23 mouse cellular contexts compared by ENCODE assay signal in genomic region chr15:62114815-62115214, GRCm38 (mm10).
DNase-seq lines count a peak whose midpoint lies in the region; ATAC-seq and TF ChIP-seq lines count a peak whose summit lies in the region.
"Had no signal": no experiment of that assay in that cellular context is flagged by ENCODE, and none has a peak within 500 bp of the region (broad histone marks: within the 10 kb centered on the region; RNA-seq: fewer than 3 reads in every experiment).

No protein-coding gene starts in this region.

- H3K27me3 ChIP-seq in heart, postnatal 0 days (ENCODE audit: control insufficient read depth, insufficient read depth, low read length) = no peaks in the 10 kb centered on the region
- no peaks in the 10 kb centered on the region for H3K27me3 ChIP-seq in intestine, postnatal 0 days (replicated peaks; ENCODE audit: control insufficient read depth, insufficient read depth, low read length)
- H3K27me3 ChIP-seq in liver, embryonic 16.5 days (ENCODE audit: control insufficient read depth, insufficient read depth, low read depth, low read length) = no peaks in the 10 kb centered on the region
- H3K27me3 ChIP-seq: limb, embryonic 12.5 days had no signal

- TF ChIP-seq CTCF in heart, postnatal 0 days (IDR thresholded peaks at IDR 0.05; ENCODE audit: low read depth) = no peak
- no peak for TF ChIP-seq CTCF in intestine, postnatal 0 days (IDR thresholded peaks at IDR 0.05; ENCODE audit: low read depth)

- ATAC-seq in heart, postnatal 0 days (ENCODE audit: insufficient read depth, low read depth) = 0 out of 2 replicates have a peak, but pooled peaks have one; percentile 6
- ATAC-seq in intestine, postnatal 0 days = peak; percentile 87
- ATAC-seq in liver, embryonic 16.5 days (ENCODE audit: low read depth) = peak; percentile 30; the same call in 1 of the 2 replicates
- ATAC-seq: inflammation-experienced regulatory T-cells, adult 6 months had no signal

- no peaks in the 10 kb centered on the region for H3K36me3 ChIP-seq in heart, postnatal 0 days (replicated peaks; ENCODE audit: control insufficient read depth, insufficient read depth, low read length)
- H3K36me3 ChIP-seq in intestine, postnatal 0 days (ENCODE audit: control insufficient read depth, insufficient read depth) = no peaks in the 10 kb centered on the region
- H3K36me3 ChIP-seq in liver, embryonic 16.5 days (ENCODE audit: control insufficient read depth, insufficient read depth) = no peaks in the 10 kb centered on the region
- H3K36me3 ChIP-seq: forebrain, embryonic 10.5 days; hindbrain, embryonic 13.5 days; limb, embryonic 12.5 days had no signal

- no peak overlapping the region for H3K4me2 ChIP-seq in heart, postnatal 0 days (ENCODE audit: low read depth, low read length)
- H3K4me2 ChIP-seq in intestine, postnatal 0 days (replicated peaks; ENCODE audit: low read depth) = no peak overlapping the region
- H3K4me2 ChIP-seq in liver, embryonic 16.5 days (ENCODE audit: low read depth, low read length) = no peak overlapping the region
- H3K4me2 ChIP-seq: hindbrain, embryonic 13.5 days; limb, embryonic 12.5 days had no signal

- no peak overlapping the region for H3K27ac ChIP-seq in heart, postnatal 0 days (ENCODE audit: low read depth)
- no peak overlapping the region; the same call in 1 of the 2 replicates for H3K27ac ChIP-seq in intestine, postnatal 0 days (ENCODE audit: low read depth, low read length)
- H3K27ac ChIP-seq in liver, embryonic 16.5 days (ENCODE audit: low read length) = no peak overlapping the region
- H3K27ac ChIP-seq: forebrain, embryonic 10.5 days; hindbrain, embryonic 13.5 days; left cerebral cortex, adult 2 months; limb, embryonic 12.5 days had no signal

- intact Hi-C loops in heart, postnatal 14 days (cut with DNase I) = no loop called here

- DNase-seq in heart, postnatal 0 days (ENCODE audit: low spot score) = no peak
- no peak for DNase-seq in heart, postnatal 14 days
- peak; percentile 31 for DNase-seq in kidney, postnatal 10 days
- no peak for DNase-seq in lung, postnatal 14 days
- DNase-seq in right cerebral cortex, postnatal 4 days = no peak
- DNase-seq: adrenal gland, postnatal 25 days; B cell, adult 2 months; cerebellum, adult 18-20 months; cerebellum, postnatal 25 days; embryo, embryonic 11 days; heart, adult 18-20 months; heart, postnatal 10 days; layer of hippocampus, adult 9-11 months; lung, adult 2 months; lung, postnatal 4 days; retina, postnatal 1 day had no signal

- TF ChIP-seq EP300 in heart, postnatal 0 days (IDR thresholded peaks at IDR 0.05; ENCODE audit: low read depth) = no peak

- WGBS in heart, postnatal 0 days = 44% methylated on average over 4 of the region's 4 CpGs
- WGBS in intestine, postnatal 0 days = 28% methylated on average over 4 of the region's 4 CpGs
- 69% methylated on average over 4 of the region's 4 CpGs for WGBS in liver, embryonic 16.5 days (ENCODE audit: insufficient replicate concordance)

- no peak overlapping the region for H3K4me3 ChIP-seq in heart, postnatal 0 days (ENCODE audit: low read depth, low read length)
- no peak overlapping the region for H3K4me3 ChIP-seq in intestine, postnatal 0 days (ENCODE audit: low read depth, low read length)
- no peak overlapping the region for H3K4me3 ChIP-seq in liver, embryonic 16.5 days (ENCODE audit: low read depth, low read length)
- H3K4me3 ChIP-seq: forebrain, embryonic 10.5 days; hindbrain, embryonic 13.5 days; left cerebral cortex, adult 2 months; limb, embryonic 12.5 days had no signal

- H3K9me3 ChIP-seq in heart, postnatal 0 days (replicated peaks; ENCODE audit: control insufficient read depth, low read length) = no peaks in the 10 kb centered on the region
- H3K9me3 ChIP-seq in intestine, postnatal 0 days (ENCODE audit: control insufficient read depth) = no peaks in the 10 kb centered on the region
- no peaks in the 10 kb centered on the region for H3K9me3 ChIP-seq in liver, embryonic 16.5 days (replicated peaks; ENCODE audit: control insufficient read depth, low read length)
- H3K9me3 ChIP-seq: forebrain, embryonic 10.5 days; hindbrain, embryonic 13.5 days; limb, embryonic 12.5 days had no signal

- H3K4me1 ChIP-seq in heart, postnatal 0 days (ENCODE audit: control insufficient read depth, insufficient read depth) = peaks cover 12% of the 10 kb centered on the region; the same call in 1 of the 2 replicates
- H3K4me1 ChIP-seq in intestine, postnatal 0 days (replicated peaks; ENCODE audit: control insufficient read depth, insufficient read depth, low read length) = no peaks in the 10 kb centered on the region; the same call in 1 of the 2 replicates
- peaks cover 19% of the 10 kb centered on the region for H3K4me1 ChIP-seq in liver, embryonic 16.5 days (ENCODE audit: control insufficient read depth, low read depth, low read length)
- H3K4me1 ChIP-seq: hindbrain, embryonic 13.5 days had no signal

- no peak overlapping the region for H3K9ac ChIP-seq in heart, postnatal 0 days (replicated peaks; ENCODE audit: low read depth, low read length)
- H3K9ac ChIP-seq in intestine, postnatal 0 days (ENCODE audit: low read depth, low read length) = no peak overlapping the region
- no peak overlapping the region for H3K9ac ChIP-seq in liver, embryonic 16.5 days (ENCODE audit: low read depth, low read length)
- H3K9ac ChIP-seq: hindbrain, embryonic 13.5 days; limb, embryonic 12.5 days had no signal

Comparison
In these comparisons a context has a peak if more than half of its experiments do, and no peak if none do; other contexts are left out.
1. ATAC-seq: peak in every context shown above with its lines; median percentile 87 in intestine, postnatal 0 days; 30 in liver, embryonic 16.5 days; 6 in heart, postnatal 0 days.